Mouse (Mus musculus) midbrain, embryonic 11.5 days (tissue): ENCODE results near the gene Vwf. TPM values are rescaled to one million over a fixed set of nuclear protein-coding genes. Genes with fewer than 3 reads are reported as not detected.
A peak's percentile ranks its signal among the peaks of the same experiment; 100 is the strongest.

Experiments
- ATAC-seq: fragments of 200-750 bp; cut with Nextera tagmentation; 2 replicates; pipeline ENCODE4 v1.8.0; 2017; ENCODE audit warnings: moderate TSS enrichment, moderate library complexity; ENCODE audit not compliant: low FRiP score
- DNase-seq: peaks from one replicate; pipeline ENCODE4 v3.0.0; 2015; ENCODE audit warnings: low spot score; ENCODE audit errors: missing footprints
- H3K27ac ChIP-seq: fragments of 300-500 bp; sonication (generic); 2 replicates; pipeline ENCODE4 v1.5.1; 2014; ENCODE audit warnings: low read depth, low read length
- H3K27me3 ChIP-seq: fragments of 300-500 bp; sonication (generic); 2 replicates; pipeline ENCODE4 v1.6.1; 2014; ENCODE audit warnings: mild to moderate bottlenecking, low read length, moderate library complexity, mixed read lengths; ENCODE audit not compliant: control insufficient read depth, insufficient read depth
- H3K36me3 ChIP-seq: fragments of 300-500 bp; sonication (generic); 2 replicates; pipeline ENCODE4 v1.6.1; 2014; ENCODE audit warnings: mild to moderate bottlenecking, low read length, moderate library complexity, mixed read lengths; ENCODE audit not compliant: control insufficient read depth, insufficient read depth
- H3K4me1 ChIP-seq: fragments of 300-500 bp; sonication (generic); 2 replicates; pipeline ENCODE4 v1.6.1; 2014; ENCODE audit warnings: low read length; ENCODE audit not compliant: control insufficient read depth, insufficient read depth
- H3K4me2 ChIP-seq: fragments of 300-500 bp; sonication (generic); 2 replicates; pipeline ENCODE4 v1.6.1; 2014; ENCODE audit warnings: mild to moderate bottlenecking, moderate library complexity
- H3K4me3 ChIP-seq: fragments of 300-500 bp; sonication (generic); 2 replicates; pipeline ENCODE4 v1.5.1; 2014; ENCODE audit warnings: low read depth, low read length
- H3K9ac ChIP-seq: fragments of 300-500 bp; sonication (generic); 2 replicates; pipeline ENCODE4 v1.6.1; 2014; ENCODE audit warnings: low read length
- H3K9me3 ChIP-seq: fragments of 300-500 bp; sonication (generic); 2 replicates; pipeline ENCODE4 v1.6.1; 2016; ENCODE audit warnings: low read length; ENCODE audit not compliant: control insufficient read depth
- WGBS: fragments of 180-500 bp; shearing (Covaris S2); extraction: QIAGEN DNeasy Blood & Tissue Kit; methylation state at CpG from one replicate; pipeline ENCODE4 v1.1.7; 2014; 5-methylcytosine and 5-hydroxymethylcytosine counted together
- polyA plus RNA-seq: library from polyadenylated mRNA; unstranded; fragments of >200 nt; fragmentation: Nextera tagmentation; extraction: Ambion mirVana; gene quantifications from 2 replicates; pipeline ENCODE4 v1.2.1, GENCODE M21; 2014

Gene Vwf
- polyA plus RNA-seq, 1 experiment from 2014 or later, result 15.8 TPM

DNA sequence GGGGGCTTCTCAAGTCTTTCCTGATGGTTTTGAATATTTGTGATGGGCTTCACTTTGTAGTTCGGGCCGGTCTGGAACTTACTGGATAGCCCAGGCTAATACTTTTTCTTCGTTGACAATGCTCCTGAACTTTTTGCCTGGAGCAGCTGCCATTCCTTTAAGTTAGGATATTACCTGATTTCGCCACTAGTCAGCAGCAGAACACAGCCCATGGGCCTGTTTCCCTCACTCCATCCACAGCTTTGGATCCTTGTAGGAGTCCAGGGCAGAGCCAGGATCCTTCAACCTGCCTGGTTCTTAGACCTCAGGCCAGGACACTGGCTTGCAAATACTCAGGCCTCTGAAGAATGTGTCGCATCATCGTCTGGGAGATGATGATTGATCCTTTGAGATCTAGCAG, 74.2 kb downstream of the Vwf start:
- 44% methylated on average over 6 of the region's 6 CpGs for WGBS
- Histone ChIP-seq H3K9ac (no peak overlapping the region), H3K27ac (no peak overlapping the region), H3K4me2 (no peak overlapping the region), H3K4me1 (no peaks in the 10 kb centered on the region), H3K27me3 (no peaks in the 10 kb centered on the region), H3K9me3 (no peaks in the 10 kb centered on the region), H3K4me3 (no peak overlapping the region), H3K36me3 (no peaks in the 10 kb centered on the region)
- DNase-seq (peak; percentile 88), ATAC-seq (peak; percentile 61; the same call in 1 of the 2 replicates)

GRCm38 (mm10) chr6:125622434-125622833, 75.9 kb downstream of the Vwf start:
- no peaks in the 10 kb centered on the region for H3K36me3 ChIP-seq
- no peak overlapping the region for H3K4me3 ChIP-seq
- H3K4me1 ChIP-seq, result no peaks in the 10 kb centered on the region
- no peaks in the 10 kb centered on the region for H3K27me3 ChIP-seq
- 69% methylated on average over 2 of the region's 2 CpGs for WGBS
- no peaks in the 10 kb centered on the region for H3K9me3 ChIP-seq
- no peak for ATAC-seq
- DNase-seq, result no peak
- H3K4me2 ChIP-seq, result no peak overlapping the region
- H3K27ac ChIP-seq, result no peak overlapping the region
- no peak overlapping the region for H3K9ac ChIP-seq

- no peaks in the 10 kb centered on the region for H3K27me3 ChIP-seq
- no peak for DNase-seq
- WGBS, result 75% methylated on average over 4 of the region's 4 CpGs
- H3K36me3 ChIP-seq, result no peaks in the 10 kb centered on the region
- no peaks in the 10 kb centered on the region for H3K4me1 ChIP-seq
- H3K4me3 ChIP-seq, result no peak overlapping the region
- H3K4me2 ChIP-seq, result no peak overlapping the region
- H3K9ac ChIP-seq, result no peak overlapping the region
- H3K27ac ChIP-seq, result no peak overlapping the region
- H3K9me3 ChIP-seq, result no peaks in the 10 kb centered on the region
- no peak for ATAC-seq
Observed at GRCm38 (mm10) chr6:125640486-125640885, 93.9 kb downstream of the Vwf start.

GRCm38 (mm10) chr6:125641146-125641545, 94.6 kb downstream of the Vwf start:
- 89% methylated on average over 8 of the region's 8 CpGs for WGBS
- no peak overlapping the region for H3K27ac ChIP-seq
- H3K9ac ChIP-seq, result no peak overlapping the region
- no peaks in the 10 kb centered on the region for H3K9me3 ChIP-seq
- no peaks in the 10 kb centered on the region for H3K27me3 ChIP-seq
- no peak for DNase-seq
- H3K4me3 ChIP-seq, result no peak overlapping the region
- no peak for ATAC-seq
- H3K36me3 ChIP-seq, result no peaks in the 10 kb centered on the region
- H3K4me2 ChIP-seq, result no peak overlapping the region
- no peaks in the 10 kb centered on the region for H3K4me1 ChIP-seq

- DNase-seq (no peak), ATAC-seq (no peak)
- Histone ChIP-seq H3K27ac (no peak overlapping the region), H3K36me3 (no peaks in the 10 kb centered on the region), H3K4me1 (no peaks in the 10 kb centered on the region), H3K9me3 (no peaks in the 10 kb centered on the region), H3K4me2 (no peak overlapping the region), H3K27me3 (no peaks in the 10 kb centered on the region), H3K9ac (no peak overlapping the region), H3K4me3 (no peak overlapping the region)
- 89% methylated on average over 12 of the region's 12 CpGs for WGBS
Observed at GRCm38 (mm10) chr6:125648964-125649363, 102.4 kb downstream of the Vwf start.

- DNase-seq (no peak), ATAC-seq (no peak)
- H3K4me1 ChIP-seq, result no peaks in the 10 kb centered on the region
- no peaks in the 10 kb centered on the region for H3K9me3 ChIP-seq
- H3K27ac ChIP-seq, result no peak overlapping the region
- H3K4me3 ChIP-seq, result no peak overlapping the region
- H3K9ac ChIP-seq, result no peak overlapping the region
- H3K27me3 ChIP-seq, result no peaks in the 10 kb centered on the region
- no peaks in the 10 kb centered on the region for H3K36me3 ChIP-seq
- H3K4me2 ChIP-seq, result no peak overlapping the region
- WGBS, result 82% methylated on average over 3 of the region's 3 CpGs
Observed at GRCm38 (mm10) chr6:125651335-125651734, 104.8 kb downstream of the Vwf start.

GRCm38 (mm10) chr6:125653416-125653815, 106.8 kb downstream of the Vwf start:
- H3K9ac ChIP-seq, result no peak overlapping the region
- no peak overlapping the region for H3K4me2 ChIP-seq
- no peaks in the 10 kb centered on the region for H3K27me3 ChIP-seq
- no peaks in the 10 kb centered on the region for H3K9me3 ChIP-seq
- H3K4me3 ChIP-seq, result no peak overlapping the region
- DNase-seq (no peak), ATAC-seq (no peak)
- H3K27ac ChIP-seq, result no peak overlapping the region
- H3K4me1 ChIP-seq, result no peaks in the 10 kb centered on the region
- WGBS, result 88% methylated on average over 1 of the region's 1 CpGs
- H3K36me3 ChIP-seq, result no peaks in the 10 kb centered on the region

- no peak overlapping the region for H3K9ac ChIP-seq
- H3K36me3 ChIP-seq, result no peaks in the 10 kb centered on the region
- H3K27ac ChIP-seq, result no peak overlapping the region
- ATAC-seq (no peak), DNase-seq (no peak)
- no peak overlapping the region for H3K4me2 ChIP-seq
- no peaks in the 10 kb centered on the region for H3K4me1 ChIP-seq
- WGBS, result 87% methylated on average over 13 of the region's 13 CpGs
- no peaks in the 10 kb centered on the region for H3K9me3 ChIP-seq
- H3K27me3 ChIP-seq, result no peaks in the 10 kb centered on the region
- no peak overlapping the region for H3K4me3 ChIP-seq
Observed at GRCm38 (mm10) chr6:125656921-125657320, 110.3 kb downstream of the Vwf start.

GRCm38 (mm10) chr6:125657966-125658365, 111.4 kb downstream of the Vwf start:
- DNase-seq (no peak), ATAC-seq (no peak)
- Histone ChIP-seq H3K9ac (no peak overlapping the region), H3K27ac (no peak overlapping the region), H3K4me1 (no peaks in the 10 kb centered on the region), H3K4me2 (no peak overlapping the region), H3K9me3 (no peaks in the 10 kb centered on the region), H3K4me3 (no peak overlapping the region), H3K36me3 (no peaks in the 10 kb centered on the region), H3K27me3 (no peaks in the 10 kb centered on the region)
- 86% methylated on average over 5 of the region's 5 CpGs for WGBS
